Mouse (Mus musculus): ENCODE data around the gene Epn2.
"Not testable (repeated sequence)": the region's sequence is repeated elsewhere in the genome, so short reads cannot be mapped to it uniquely, and the experiment has no call there.

Gene Epn2

DNA sequence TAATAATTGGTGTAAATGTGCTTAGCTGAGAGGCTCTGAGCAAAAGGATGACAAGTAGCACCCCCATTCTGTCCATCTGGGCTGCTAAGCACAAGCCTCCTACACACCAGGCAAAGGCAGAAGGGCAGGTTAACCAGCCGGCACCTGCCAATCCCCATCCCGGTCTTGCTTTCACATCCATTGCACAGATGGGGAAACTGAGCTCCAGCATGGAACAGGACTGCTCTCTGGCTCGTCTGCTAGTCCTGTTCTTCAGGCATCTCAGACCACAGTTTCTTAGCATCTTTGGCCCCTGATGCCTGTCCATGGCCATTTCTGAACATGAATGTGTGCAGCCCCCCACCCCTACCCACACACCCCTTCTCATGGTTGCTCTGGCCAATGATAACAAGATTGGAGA lies 12.6 kb upstream of the Epn2 start:
- no peak for DNase-seq (ENCODE audit: low read depth in 2 of 2, low spot score in 2 of 2)

DNA sequence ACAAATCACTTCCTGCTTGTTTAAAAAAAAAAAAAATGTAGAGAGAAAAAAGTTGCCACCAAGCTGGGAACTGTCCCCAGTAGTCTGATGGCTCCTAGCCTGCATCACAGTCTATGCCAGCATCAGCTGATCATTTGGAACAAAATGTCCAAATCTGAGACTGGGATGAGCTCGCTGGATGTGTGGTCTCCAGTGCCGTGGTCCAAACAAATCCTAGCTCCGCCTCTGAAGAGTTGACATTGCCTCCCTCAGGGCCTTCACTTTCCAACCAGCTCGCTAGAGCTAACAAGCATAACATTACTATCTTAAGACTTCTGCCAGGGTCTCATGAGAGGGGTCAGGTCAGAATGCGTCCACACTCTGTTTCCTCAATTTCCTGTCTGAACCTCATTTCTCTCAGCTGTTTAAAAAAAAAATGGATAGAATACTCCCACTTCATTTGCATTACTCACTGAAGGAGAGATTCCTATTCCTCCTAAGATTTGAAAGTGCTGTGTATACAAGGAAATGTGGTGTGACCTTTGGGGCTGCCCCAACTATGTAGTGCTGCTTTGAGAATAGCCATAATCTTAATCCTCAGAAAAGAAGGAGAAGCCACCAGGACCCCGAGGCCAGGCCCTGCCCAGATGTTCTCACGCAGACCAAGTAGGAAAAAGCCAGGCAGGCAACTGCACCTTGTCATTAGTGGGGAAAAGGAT lies 11.2 kb upstream of the Epn2 start:
- DNase-seq (ENCODE audit: low read depth in 2 of 2, low spot score in 2 of 2), result no peak

DNA sequence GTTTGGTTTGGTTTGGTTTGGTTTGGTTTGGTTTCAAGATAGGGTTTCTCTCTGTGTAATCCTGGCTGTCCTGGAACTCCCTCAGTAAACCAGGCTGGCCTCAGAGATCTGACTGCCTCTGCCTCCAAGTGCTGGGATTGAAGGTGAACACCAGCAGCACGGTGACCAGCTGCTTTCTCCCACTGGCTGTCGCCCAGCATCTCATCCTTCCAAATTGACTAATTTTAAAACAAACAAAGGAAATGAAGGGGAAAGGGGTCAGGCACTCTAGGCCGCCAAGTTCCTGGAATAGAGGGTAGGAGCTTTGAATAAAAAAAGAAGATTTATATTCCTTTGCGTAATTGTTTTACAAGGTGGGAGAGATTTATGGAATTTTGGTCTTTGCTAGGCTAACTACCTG lies 5.9 kb upstream of the Epn2 start:
- no peak for DNase-seq (ENCODE audit: low read depth in 2 of 2, low spot score in 2 of 2)

DNA sequence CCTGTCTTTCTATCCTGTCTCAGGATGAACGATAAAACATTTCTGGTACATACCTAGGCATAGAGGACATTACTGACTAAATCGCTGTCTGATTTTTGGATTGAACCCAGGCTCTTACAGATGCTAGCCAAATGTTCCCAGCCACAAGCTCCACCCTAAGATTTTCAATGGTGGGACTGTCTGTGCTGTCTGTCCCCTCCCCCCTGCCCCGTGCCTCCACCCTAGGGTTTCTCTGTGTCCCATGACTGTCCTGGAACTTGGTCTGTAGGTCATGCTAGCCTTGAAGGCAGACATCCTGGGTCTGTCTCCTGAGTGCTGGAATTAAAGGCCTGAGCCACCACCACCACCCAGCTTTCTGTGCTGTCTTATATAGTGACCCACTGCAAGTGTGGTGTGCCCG lies 5.3 kb upstream of the Epn2 start:
- no peak for DNase-seq (ENCODE audit: low read depth in 2 of 2, low spot score in 2 of 2)

DNA sequence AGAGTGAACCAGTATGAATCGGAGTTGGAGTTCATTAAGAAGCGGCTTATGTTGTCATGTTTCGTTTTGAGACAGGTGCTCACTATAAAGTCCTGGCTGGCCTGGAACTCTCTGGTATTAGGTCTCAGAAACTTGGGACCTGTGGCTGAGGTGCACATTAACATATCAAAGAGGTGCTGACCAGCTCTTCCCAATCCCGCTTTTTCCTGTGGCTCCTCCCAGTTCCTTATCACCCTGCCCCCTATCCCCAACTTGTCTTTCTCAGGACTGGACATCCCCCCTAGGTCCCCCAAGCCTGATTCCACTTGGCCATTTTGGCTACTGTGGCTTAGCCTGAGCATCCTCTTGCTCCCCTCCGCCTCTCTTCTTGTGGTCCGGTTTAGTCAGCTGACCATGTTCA lies 4.6 kb upstream of the Epn2 start:
- DNase-seq (ENCODE audit: low read depth in 2 of 2, low spot score in 2 of 2), result no peak

DNA sequence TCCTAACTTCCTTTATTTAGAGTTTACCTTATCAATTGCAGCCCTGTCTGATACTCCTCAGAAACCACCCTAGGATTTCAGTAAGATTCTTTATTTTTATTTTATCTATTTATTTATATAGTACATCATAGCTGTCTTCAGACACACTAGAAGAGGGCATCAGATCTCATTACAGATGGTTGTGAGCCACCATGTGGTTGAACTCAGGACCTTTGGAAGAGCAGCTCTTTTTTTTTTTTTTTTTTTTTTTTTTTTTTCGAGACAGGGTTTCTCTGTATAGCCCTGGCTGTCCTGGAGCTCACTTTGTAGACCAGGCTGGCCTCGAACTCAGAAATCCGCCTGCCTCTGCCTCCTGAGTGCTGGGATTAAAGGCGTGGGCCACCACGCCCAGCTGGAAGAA lies 3.3 kb upstream of the Epn2 start:
- not testable (repeated sequence) for DNase-seq (ENCODE audit: low read depth in 2 of 2, low spot score in 2 of 2)

DNA sequence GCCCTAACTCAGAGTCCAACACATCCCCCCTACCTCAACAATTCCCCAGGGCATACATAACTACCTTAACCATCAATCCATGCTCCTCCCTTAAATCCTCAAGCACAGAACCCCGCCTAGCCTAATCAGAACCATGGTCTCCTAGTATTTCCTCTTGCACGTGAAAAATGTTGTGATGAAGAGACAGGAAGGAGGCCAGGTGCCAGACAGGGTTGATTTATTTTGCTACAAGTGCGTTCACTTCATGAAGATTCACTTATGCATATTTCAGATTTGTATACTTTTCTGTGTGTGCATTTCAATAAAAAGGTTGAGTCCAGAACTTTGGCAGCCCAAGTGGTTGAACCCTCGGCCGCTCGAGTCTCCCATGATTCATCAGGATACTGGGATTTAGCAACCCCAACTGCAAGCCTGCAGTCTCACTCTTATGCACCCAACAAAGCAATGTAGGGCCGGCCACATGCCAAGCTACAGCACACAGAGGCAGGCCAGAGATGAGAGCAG lies 443 bp upstream of the Epn2 start:
- no peak for DNase-seq (ENCODE audit: low read depth in 2 of 2, low spot score in 2 of 2)

DNA sequence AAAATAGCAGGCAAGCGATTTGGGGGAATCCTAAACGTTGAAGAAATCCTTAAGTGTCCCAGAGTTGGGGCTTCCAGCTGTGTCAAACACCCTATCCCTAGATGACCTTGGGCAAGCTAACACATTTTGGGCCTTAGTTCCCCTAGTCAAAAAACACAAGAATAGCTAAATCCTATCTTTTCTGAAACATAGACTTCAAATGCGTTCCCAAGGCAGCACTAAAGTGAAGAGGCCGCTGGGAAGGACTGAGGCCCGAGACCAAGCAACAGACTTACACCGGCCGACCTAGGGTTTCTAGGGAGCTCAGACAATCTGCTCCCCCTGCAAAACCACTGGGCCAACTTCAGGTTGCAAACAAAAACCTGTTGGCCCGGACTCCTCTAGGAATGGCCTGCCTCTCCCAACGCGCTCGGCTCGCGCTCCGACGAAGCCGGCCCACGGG lies 925 bp downstream of the Epn2 start:
- DNase-seq (ENCODE audit: low read depth in 2 of 2, low spot score in 2 of 2), result no peak

DNA sequence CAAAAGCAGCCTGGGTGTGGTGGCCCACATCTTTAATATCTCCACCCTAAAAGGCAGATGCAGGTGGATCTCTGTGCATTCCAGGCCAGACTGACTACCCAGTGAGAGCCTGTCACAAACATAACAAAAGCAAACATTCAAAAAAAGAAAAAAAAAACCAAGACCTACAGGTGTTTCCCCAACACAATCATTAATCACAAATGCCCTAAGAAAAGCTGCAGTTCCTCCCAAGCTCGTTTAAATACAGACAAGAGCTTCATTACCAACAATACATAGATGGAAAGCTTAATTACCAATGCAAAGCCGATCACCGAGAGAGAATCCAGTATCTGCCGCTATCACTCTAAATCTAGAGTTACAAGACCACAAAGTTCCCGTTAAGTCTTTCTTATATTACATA lies 1.5 kb downstream of the Epn2 start:
- no peak for DNase-seq (ENCODE audit: low read depth in 2 of 2, low spot score in 2 of 2)

DNA sequence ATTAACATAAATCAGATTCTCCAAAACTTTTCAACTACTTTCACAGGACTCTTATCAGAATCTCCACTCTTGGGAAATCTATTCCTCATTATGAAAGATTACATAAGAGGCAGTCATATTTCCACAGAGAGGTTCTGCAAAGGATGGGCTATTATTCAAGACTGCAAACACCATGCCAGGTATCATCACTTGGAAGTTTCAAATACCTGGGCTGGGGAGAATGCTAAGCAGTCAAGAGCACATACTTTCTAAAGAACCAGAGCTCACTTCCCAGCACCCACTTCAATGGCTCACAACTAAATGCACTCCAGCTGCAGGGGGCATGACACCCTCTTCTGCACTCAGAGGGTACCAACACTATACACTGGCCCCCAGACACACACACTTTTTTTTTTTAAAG lies 2.1 kb downstream of the Epn2 start:
- DNase-seq (ENCODE audit: low read depth in 2 of 2, low spot score in 2 of 2), result no peak

DNA sequence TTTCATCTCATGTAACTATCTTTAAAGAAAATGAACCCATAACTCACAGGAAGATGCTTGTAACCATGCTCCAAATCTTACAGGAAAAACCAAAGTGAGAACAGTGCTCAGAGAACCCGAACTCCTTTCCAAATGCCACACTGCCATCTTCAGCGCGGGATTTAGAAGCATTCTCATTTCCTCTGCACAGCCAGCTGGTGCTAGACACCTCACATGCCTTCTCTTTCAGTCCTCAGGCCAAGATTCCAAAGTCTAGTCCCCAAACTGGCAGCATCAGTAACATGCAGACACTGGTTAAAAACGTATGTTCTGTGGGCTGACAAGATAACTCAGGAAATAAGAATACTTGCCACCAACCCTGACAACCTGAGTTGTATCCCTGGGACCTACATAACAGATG lies 6.2 kb downstream of the Epn2 start:
- DNase-seq (ENCODE audit: low read depth in 2 of 2, low spot score in 2 of 2), result no peak

DNA sequence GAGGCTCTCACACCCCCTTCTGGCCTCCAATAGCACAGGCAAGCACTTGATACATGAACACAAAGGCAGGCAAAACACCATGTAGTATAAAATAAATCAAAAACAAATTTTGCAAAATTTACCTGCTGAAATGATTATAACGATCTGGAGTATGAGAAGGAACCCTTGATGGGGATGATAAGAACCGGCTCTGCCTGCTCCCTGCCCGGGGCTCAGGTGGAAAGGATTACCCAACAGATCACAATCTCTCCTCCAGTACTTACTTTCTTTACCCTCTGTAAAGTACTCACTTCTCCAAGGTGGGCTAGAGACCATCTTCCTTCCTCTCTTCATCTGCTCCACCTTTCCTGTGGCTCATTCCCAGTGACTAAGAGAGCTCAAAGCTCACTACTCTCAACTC lies 8.3 kb downstream of the Epn2 start:
- DNase-seq (ENCODE audit: low read depth in 2 of 2, low spot score in 2 of 2), result no peak

DNA sequence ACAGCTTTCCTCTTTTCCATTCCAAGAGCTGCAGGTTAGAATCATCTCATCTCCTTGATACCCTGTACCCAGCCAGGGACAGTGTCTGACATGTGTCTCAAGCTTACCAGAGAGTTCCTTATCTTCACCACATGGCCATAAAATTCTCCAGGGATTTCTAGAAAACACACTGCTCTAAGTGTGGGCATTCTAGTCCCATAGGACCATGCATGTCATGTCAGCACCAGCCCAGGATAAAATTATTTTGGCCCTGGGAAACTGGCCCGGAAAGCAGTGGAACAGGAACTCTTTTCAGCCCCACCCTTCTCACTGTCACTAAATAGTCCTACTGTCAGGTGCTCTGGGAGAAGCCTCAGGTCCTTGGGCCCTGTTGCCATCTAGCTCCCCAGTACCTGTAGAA lies 9.8 kb downstream of the Epn2 start:
- DNase-seq (ENCODE audit: low read depth in 2 of 2, low spot score in 2 of 2), result no peak

DNA sequence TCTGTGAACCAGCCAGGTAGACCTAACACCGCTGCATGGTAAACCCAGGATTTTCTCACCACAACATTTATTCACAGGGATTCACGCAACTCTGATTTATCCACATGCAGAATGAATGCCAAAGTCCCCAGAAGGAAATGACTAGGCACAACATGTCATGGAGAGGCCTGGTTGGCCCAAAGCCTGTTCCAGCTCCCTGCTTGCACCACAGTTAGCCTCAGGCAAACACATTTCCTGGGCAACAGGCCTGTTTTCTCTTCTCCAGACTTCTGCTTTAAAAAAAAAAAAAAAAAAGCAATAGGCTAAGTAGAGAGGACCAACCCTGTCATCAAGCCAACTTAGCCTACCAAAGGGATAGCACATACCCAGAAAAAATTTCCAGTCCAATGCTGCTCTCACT lies 14.9 kb downstream of the Epn2 start:
- DNase-seq (ENCODE audit: low read depth in 2 of 2, low spot score in 2 of 2), result no peak

DNA sequence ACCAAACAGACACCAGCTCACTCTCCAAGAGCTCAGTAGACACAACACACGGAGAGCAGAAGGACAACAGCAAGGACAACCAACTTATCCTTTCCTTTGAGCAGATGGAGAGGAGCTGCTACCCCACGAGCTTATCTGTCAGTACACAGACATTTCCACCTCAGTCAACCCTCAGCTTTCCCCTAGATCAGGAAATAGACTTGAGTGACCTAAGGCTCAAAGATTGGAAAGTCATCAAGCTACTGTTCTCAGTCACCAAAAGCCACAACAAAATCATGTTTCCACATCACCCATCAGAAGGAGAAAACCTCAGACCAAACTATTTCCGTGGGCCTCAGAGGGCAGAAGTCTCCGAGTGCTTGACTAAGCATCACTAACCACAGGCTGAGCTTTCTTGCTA lies 15.5 kb downstream of the Epn2 start:
- no peak for DNase-seq (ENCODE audit: low read depth in 2 of 2, low spot score in 2 of 2)

DNA sequence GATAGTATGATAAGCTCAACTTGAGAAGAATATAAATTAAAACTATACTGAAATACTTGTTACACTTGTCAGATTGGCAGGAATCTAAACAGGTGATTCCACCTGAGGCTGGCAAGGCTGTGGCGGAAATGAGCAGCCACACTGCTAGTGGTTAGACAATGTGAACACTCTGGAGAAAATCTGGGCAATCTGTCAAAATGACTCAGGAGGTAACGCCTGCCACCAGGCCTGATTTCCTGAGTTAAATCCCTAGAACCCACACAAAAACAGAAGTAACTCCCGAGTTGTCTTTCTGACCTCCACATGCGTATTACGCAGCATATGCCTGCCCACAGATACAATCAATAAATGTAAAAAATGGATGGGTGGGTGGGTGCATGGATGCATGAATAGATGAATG lies 17.1 kb downstream of the Epn2 start:
- no peak for DNase-seq (ENCODE audit: low read depth in 2 of 2, low spot score in 2 of 2)

DNA sequence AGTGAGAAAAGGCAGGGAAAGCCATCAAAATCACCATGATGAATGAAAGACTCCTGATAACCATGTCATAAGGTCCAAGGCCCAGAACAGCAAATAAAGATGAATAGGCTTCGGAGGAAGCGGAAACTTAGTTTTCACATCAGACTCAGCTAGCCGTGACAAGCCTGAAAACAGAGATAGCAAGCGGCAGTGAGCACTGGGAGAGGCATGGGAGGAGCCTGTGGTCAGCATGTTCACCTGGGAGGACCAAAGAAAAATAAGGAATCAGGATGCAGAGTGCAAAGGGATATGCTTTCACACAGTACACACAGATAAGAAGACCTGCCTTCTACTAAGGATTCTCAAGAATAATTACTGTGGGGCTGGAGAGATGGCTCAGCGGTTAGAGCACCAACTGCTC lies 19.9 kb downstream of the Epn2 start:
- no peak for DNase-seq (ENCODE audit: low read depth in 2 of 2, low spot score in 2 of 2)

DNA sequence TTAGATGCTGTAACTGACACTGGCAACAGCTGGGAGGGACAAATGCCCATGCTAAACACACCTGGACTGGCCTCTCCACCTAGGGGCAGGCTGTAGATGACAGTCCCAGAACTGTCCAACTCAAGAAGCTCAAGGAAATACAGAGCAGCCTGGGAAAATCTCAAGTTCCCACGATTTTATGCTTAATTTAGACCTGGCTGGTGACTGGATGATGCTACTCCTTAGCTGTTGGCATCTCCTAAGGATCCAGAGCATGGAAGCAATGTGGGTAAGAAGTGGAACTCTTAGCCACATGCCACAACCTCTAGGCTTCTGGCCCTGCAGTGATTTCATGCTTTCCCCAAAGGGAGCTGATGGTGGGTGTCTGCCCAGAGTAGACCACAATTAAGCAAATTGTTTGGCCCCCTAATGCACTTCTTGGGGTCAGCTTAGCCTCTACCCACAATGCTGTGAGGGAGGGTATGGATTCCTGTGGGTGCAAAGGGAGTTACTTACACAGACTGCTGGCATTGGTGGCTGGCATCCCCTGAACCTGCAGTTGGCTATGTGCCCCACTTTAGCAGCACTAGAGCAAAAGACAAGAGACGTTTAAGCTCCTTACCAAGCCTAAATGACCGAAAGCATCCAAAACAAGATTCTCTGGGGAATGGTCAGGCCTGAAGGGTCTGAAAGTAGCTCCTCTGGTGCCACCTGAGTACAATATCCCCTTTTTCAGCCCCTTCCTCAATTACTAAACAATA lies 26.3 kb downstream of the Epn2 start:
- DNase-seq (ENCODE audit: low read depth in 2 of 2, low spot score in 2 of 2), result no peak

DNA sequence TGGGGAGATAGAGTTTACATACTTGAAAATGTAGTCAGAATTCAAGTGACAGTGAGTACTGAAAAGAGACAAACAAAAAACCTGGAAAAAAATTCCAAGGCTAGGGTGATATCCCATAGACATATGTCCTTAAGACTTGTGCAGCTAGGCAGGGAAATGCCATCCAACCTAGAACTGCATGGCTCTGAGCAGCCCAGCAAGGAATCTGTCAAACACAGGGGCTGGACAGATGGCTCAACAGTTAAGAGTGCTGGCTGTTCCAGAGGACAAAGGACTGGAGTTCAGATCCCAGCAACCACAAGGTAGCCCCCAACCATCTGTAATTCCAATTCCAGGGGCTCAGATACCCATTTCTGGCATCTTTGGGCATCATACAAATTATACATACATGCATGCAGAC lies 28.9 kb downstream of the Epn2 start:
- no peak for DNase-seq (ENCODE audit: low read depth in 2 of 2, low spot score in 2 of 2)

DNA sequence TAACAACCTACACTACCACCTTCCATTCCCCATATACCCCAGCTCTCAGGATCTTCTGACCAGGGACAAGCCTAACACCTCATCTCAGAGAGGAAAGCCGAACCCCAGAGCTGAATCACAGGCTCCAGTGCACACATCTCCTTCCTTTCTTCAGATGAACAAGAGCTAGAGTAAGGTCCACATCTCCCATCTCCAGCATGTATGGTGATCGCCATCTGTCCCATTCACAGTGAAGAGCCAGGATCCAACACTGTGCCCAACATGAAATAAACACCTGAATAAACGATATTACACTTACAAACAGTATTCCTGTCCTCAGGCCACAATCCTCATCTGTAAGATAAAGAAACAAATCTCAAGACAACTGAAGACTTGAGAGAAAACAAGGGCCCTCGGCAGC lies 31.8 kb downstream of the Epn2 start:
- no peak for DNase-seq (ENCODE audit: low read depth in 2 of 2, low spot score in 2 of 2)

DNA sequence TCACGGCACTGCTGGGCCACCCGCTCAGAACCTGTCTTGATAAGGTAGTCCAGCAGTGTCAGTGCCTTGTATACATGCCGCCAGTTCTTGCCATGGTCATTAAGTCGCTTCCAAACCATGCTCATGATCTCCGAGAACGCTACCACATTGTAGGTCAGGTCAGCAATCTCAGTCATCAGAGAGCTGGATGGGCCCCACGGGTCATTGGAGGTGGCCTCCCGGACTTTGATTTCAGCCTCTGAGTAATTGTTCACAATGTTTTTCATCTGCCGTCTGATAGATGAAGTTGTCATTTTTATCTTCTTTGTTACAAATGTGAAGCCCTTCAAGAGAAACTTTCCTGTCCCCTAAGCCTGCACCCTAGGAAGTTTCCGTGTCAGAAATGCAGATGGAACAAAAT lies 33.0 kb downstream of the Epn2 start:
- DNase-seq (ENCODE audit: low read depth in 2 of 2, low spot score in 2 of 2), result no peak

DNA sequence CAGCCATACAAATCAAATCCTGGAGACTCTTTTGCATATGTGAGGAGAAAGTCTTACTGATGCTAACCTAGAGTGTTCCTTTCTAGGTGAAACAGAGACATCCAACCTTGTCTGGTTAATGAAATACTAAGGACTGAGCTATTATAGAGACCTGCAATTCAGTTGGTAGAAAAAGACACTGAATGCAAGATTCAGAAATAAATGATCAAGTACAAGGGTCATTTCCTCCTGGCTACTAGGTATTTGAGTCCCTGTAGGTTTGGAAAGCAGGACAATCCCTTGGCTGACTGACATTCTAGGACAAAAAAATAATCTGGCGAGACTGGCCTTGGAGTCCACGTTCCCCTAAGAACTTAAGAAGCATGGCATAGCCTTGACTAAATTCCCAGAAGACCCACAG lies 33.9 kb downstream of the Epn2 start:
- DNase-seq (ENCODE audit: low read depth in 2 of 2, low spot score in 2 of 2), result no peak

DNA sequence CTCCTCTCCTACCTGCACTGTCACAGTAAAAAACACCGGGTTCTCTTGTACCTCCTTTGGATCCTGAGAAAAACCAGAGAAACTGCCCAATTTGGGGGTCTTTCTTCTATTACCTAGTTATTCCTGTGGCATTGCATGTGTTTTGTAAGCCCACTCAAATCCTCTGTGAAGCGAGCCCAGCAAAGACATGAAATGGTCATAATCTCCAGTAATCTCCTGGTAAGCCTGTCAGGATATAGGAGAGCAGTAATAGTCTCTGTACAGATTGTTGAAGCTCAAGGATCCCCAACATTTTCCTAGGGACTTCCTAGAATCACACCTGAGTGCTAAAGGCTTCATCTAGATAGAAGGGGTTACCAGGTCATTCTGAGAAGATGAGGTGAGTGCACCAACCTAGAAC lies 38.4 kb downstream of the Epn2 start:
- DNase-seq (ENCODE audit: low read depth in 2 of 2, low spot score in 2 of 2), result no peak

Data from CD8-positive naive resting alpha-beta T cell, adult 2 months (primary cell).